Mouse (Mus musculus): ENCODE measurements around the gene Cryge.

DNA sequence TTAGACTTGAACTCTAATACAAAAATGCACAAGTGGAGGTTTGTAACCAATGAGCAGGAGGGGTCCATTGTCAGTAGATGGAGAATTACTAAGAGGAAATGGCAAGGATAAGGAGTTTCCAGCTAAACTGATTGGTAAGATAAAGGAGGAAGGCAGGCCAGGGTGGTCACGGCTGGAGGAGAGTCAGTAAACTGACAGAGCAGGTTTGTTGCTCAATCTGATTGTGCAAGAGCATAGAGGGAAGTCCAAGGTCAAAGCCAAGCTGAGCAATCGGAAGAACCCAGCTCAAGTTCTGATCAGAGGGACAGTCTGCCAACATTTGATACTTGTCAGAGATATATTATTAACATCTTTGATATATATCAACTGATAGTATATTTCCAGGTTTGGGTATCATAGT is 39.4 kb upstream of the Cryge start:
- TF ChIP-seq CTCF (IDR thresholded peaks at IDR 0.05; ENCODE audit: control insufficient read depth, insufficient read depth, insufficient read length) = no peak
- TF ChIP-seq USF1 (IDR thresholded peaks at IDR 0.05; ENCODE audit: low read depth) = no peak

Data from C2C12 (cell line).